Mouse (Mus musculus): ENCODE results near the gene Fbln7. TPM values are rescaled to one million over a fixed set of nuclear protein-coding genes. Genes with fewer than 3 reads are reported as not detected.

Fbln7 gene
- polyA plus RNA-seq, 1 experiment, result 3.9 TPM

GRCm38 (mm10) chr2:128838611-128839010 is 24.2 kb upstream of the Fbln7 start:
- no peak overlapping the region for H3K27ac ChIP-seq (ENCODE audit: insufficient read depth, low read depth, low read length)
- 96% methylated on average over 3 of the region's 3 CpGs for WGBS
- TF ChIP-seq POLR2A (IDR thresholded peaks at IDR 0.05; ENCODE audit: low read depth, low read length), result no peak
- TF ChIP-seq CTCF (IDR thresholded peaks at IDR 0.05; ENCODE audit: extremely low read depth, insufficient read length, insufficient replicate concordance, low read depth, low read length), result no peak
- no peaks in the 10 kb centered on the region for H3K27me3 ChIP-seq (ENCODE audit: control insufficient read depth, insufficient read depth, low read length)
- peaks cover 5% of the 10 kb centered on the region; the same call in 1 of the 2 replicates for H3K4me1 ChIP-seq (ENCODE audit: control insufficient read depth, insufficient read depth, insufficient read length, low read length)
- H3K36me3 ChIP-seq (ENCODE audit: control insufficient read depth, insufficient read depth, low read length), result peaks cover 57% of the 10 kb centered on the region
- H3K4me3 ChIP-seq (ENCODE audit: low read depth, low read length), result no peak overlapping the region

GRCm38 (mm10) chr2:128839501-128839900 is 23.3 kb upstream of the Fbln7 start:
- Histone ChIP-seq H3K27ac (ENCODE audit: insufficient read depth, low read depth, low read length) (no peak overlapping the region), H3K36me3 (ENCODE audit: control insufficient read depth, insufficient read depth, low read length) (peaks cover 55% of the 10 kb centered on the region), H3K4me3 (ENCODE audit: low read depth, low read length) (no peak overlapping the region), H3K27me3 (ENCODE audit: control insufficient read depth, insufficient read depth, low read length) (no peaks in the 10 kb centered on the region), H3K4me1 (ENCODE audit: control insufficient read depth, insufficient read depth, insufficient read length, low read length) (no peaks in the 10 kb centered on the region)
- WGBS, result 90% methylated on average over 2 of the region's 2 CpGs
- TF ChIP-seq CTCF (IDR thresholded peaks at IDR 0.05; ENCODE audit: extremely low read depth, insufficient read length, insufficient replicate concordance, low read depth, low read length), result no peak
- no peak for TF ChIP-seq POLR2A (IDR thresholded peaks at IDR 0.05; ENCODE audit: low read depth, low read length)

GRCm38 (mm10) chr2:128842437-128842836 is 20.3 kb upstream of the Fbln7 start:
- Histone ChIP-seq H3K36me3 (ENCODE audit: control insufficient read depth, insufficient read depth, low read length) (peaks cover 57% of the 10 kb centered on the region), H3K27me3 (ENCODE audit: control insufficient read depth, insufficient read depth, low read length) (no peaks in the 10 kb centered on the region), H3K27ac (ENCODE audit: insufficient read depth, low read depth, low read length) (no peak overlapping the region), H3K4me1 (ENCODE audit: control insufficient read depth, insufficient read depth, insufficient read length, low read length) (no peaks in the 10 kb centered on the region), H3K4me3 (ENCODE audit: low read depth, low read length) (no peak overlapping the region)
- WGBS, result 89% methylated on average over 8 of the region's 8 CpGs
- TF ChIP-seq POLR2A (IDR thresholded peaks at IDR 0.05; ENCODE audit: low read depth, low read length), result no peak
- no peak for TF ChIP-seq CTCF (IDR thresholded peaks at IDR 0.05; ENCODE audit: extremely low read depth, insufficient read length, insufficient replicate concordance, low read depth, low read length)

GRCm38 (mm10) chr2:128850036-128850435 is 12.7 kb upstream of the Fbln7 start:
- TF ChIP-seq CTCF (IDR thresholded peaks at IDR 0.05; ENCODE audit: extremely low read depth, insufficient read length, insufficient replicate concordance, low read depth, low read length) (no peak), POLR2A (IDR thresholded peaks at IDR 0.05; ENCODE audit: low read depth, low read length) (no peak)
- Histone ChIP-seq H3K27ac (ENCODE audit: insufficient read depth, low read depth, low read length) (no peak overlapping the region), H3K4me1 (ENCODE audit: control insufficient read depth, insufficient read depth, insufficient read length, low read length) (no peaks in the 10 kb centered on the region), H3K4me3 (ENCODE audit: low read depth, low read length) (no peak overlapping the region), H3K36me3 (ENCODE audit: control insufficient read depth, insufficient read depth, low read length) (peaks cover 54% of the 10 kb centered on the region), H3K27me3 (ENCODE audit: control insufficient read depth, insufficient read depth, low read length) (no peaks in the 10 kb centered on the region)
- WGBS, result 88% methylated on average over 2 of the region's 2 CpGs

GRCm38 (mm10) chr2:128856673-128857072 is 6.1 kb upstream of the Fbln7 start:
- Histone ChIP-seq H3K27me3 (ENCODE audit: control insufficient read depth, insufficient read depth, low read length) (no peaks in the 10 kb centered on the region), H3K4me3 (ENCODE audit: low read depth, low read length) (no peak overlapping the region), H3K4me1 (ENCODE audit: control insufficient read depth, insufficient read depth, insufficient read length, low read length) (no peaks in the 10 kb centered on the region), H3K27ac (ENCODE audit: insufficient read depth, low read depth, low read length) (no peak overlapping the region), H3K36me3 (ENCODE audit: control insufficient read depth, insufficient read depth, low read length) (peaks cover 8% of the 10 kb centered on the region; the same call in 1 of the 2 replicates)
- TF ChIP-seq CTCF (IDR thresholded peaks at IDR 0.05; ENCODE audit: extremely low read depth, insufficient read length, insufficient replicate concordance, low read depth, low read length) (no peak), POLR2A (IDR thresholded peaks at IDR 0.05; ENCODE audit: low read depth, low read length) (no peak)
- WGBS, result 83% methylated on average over 1 of the region's 1 CpGs

GRCm38 (mm10) chr2:128858962-128859361 is 3.8 kb upstream of the Fbln7 start:
- no peak overlapping the region for H3K27ac ChIP-seq (ENCODE audit: insufficient read depth, low read depth, low read length)
- H3K4me1 ChIP-seq (ENCODE audit: control insufficient read depth, insufficient read depth, insufficient read length, low read length), result no peaks in the 10 kb centered on the region
- WGBS, result 86% methylated on average over 6 of the region's 6 CpGs
- TF ChIP-seq POLR2A (IDR thresholded peaks at IDR 0.05; ENCODE audit: low read depth, low read length) (no peak), CTCF (IDR thresholded peaks at IDR 0.05; ENCODE audit: extremely low read depth, insufficient read length, insufficient replicate concordance, low read depth, low read length) (no peak)
- no peaks in the 10 kb centered on the region for H3K36me3 ChIP-seq (ENCODE audit: control insufficient read depth, insufficient read depth, low read length)
- H3K27me3 ChIP-seq (ENCODE audit: control insufficient read depth, insufficient read depth, low read length), result 0 out of 2 replicates have a peak, but pooled peaks cover 3% of the 10 kb centered on the region
- H3K4me3 ChIP-seq (ENCODE audit: low read depth, low read length), result no peak overlapping the region

GRCm38 (mm10) chr2:128859861-128860260 is 2.9 kb upstream of the Fbln7 start:
- Histone ChIP-seq H3K4me3 (ENCODE audit: low read depth, low read length) (no peak overlapping the region), H3K27me3 (ENCODE audit: control insufficient read depth, insufficient read depth, low read length) (peaks cover 6% of the 10 kb centered on the region), H3K36me3 (ENCODE audit: control insufficient read depth, insufficient read depth, low read length) (no peaks in the 10 kb centered on the region), H3K4me1 (ENCODE audit: control insufficient read depth, insufficient read depth, insufficient read length, low read length) (no peaks in the 10 kb centered on the region), H3K27ac (ENCODE audit: insufficient read depth, low read depth, low read length) (no peak overlapping the region)
- no peak for TF ChIP-seq POLR2A (IDR thresholded peaks at IDR 0.05; ENCODE audit: low read depth, low read length)
- no peak for TF ChIP-seq CTCF (IDR thresholded peaks at IDR 0.05; ENCODE audit: extremely low read depth, insufficient read length, insufficient replicate concordance, low read depth, low read length)
- 37% methylated on average over 3 of the region's 3 CpGs for WGBS
